Mouse (Mus musculus): ENCODE data around the gene Anxa11. TPM values are rescaled to one million over a fixed set of nuclear protein-coding genes. Genes with fewer than 3 reads are reported as not detected.
A peak's percentile ranks its signal among the peaks of the same experiment; 100 is the strongest.
"Not testable (repeated sequence)": the region's sequence is repeated elsewhere in the genome, so short reads cannot be mapped to it uniquely, and the experiment has no call there.

Gene Anxa11
- polyA plus RNA-seq, 1 experiment from 2014 or later: 68.3 TPM

- not testable (repeated sequence) for DNase-seq (ENCODE audit: low spot score); H3K9me3 ChIP-seq (ENCODE audit: control insufficient read depth, low read length); H3K36me3 ChIP-seq (ENCODE audit: control insufficient read depth, insufficient read depth, low read length); H3K27me3 ChIP-seq (replicated peaks; ENCODE audit: control insufficient read depth, insufficient read depth, low read length); H3K9ac ChIP-seq (ENCODE audit: low read length); H3K4me2 ChIP-seq (ENCODE audit: low read length); ATAC-seq (replicated peaks; ENCODE audit: low FRiP score, low TSS enrichment, low read depth); H3K4me1 ChIP-seq (replicated peaks; ENCODE audit: control insufficient read depth, insufficient read depth, low read length); H3K4me3 ChIP-seq (ENCODE audit: low read depth, low read length); H3K27ac ChIP-seq (ENCODE audit: low read depth)
- WGBS: no CpG with 5 or more reads among the region's 7 CpGs
These were observed 53.7 kb downstream of the Anxa11 start for GRCm38 (mm10) chr14:25895686-25896085.

GRCm38 (mm10) chr14:25903000-25903399 lies 61.0 kb downstream of the Anxa11 start, which contains the start of gene Plac9a:
Gene Plac9a (minus strand): TSS chr14:25903100.
- H3K4me2 ChIP-seq (ENCODE audit: low read length); H3K9me3 ChIP-seq (ENCODE audit: control insufficient read depth, low read length); ATAC-seq (replicated peaks; ENCODE audit: low FRiP score, low TSS enrichment, low read depth); H3K27ac ChIP-seq (ENCODE audit: low read depth); DNase-seq (ENCODE audit: low spot score); H3K9ac ChIP-seq (ENCODE audit: low read length); H3K4me1 ChIP-seq (replicated peaks; ENCODE audit: control insufficient read depth, insufficient read depth, low read length); H3K4me3 ChIP-seq (ENCODE audit: low read depth, low read length); H3K27me3 ChIP-seq (replicated peaks; ENCODE audit: control insufficient read depth, insufficient read depth, low read length); H3K36me3 ChIP-seq (ENCODE audit: control insufficient read depth, insufficient read depth, low read length): not testable (repeated sequence)
- no CpG with 5 or more reads among the region's 10 CpGs for WGBS

GRCm38 (mm10) chr14:25905243-25905642 lies 63.3 kb downstream of the Anxa11 start:
- DNase-seq (ENCODE audit: low spot score); H3K27me3 ChIP-seq (replicated peaks; ENCODE audit: control insufficient read depth, insufficient read depth, low read length); H3K4me1 ChIP-seq (replicated peaks; ENCODE audit: control insufficient read depth, insufficient read depth, low read length); H3K4me3 ChIP-seq (ENCODE audit: low read depth, low read length); ATAC-seq (replicated peaks; ENCODE audit: low FRiP score, low TSS enrichment, low read depth); H3K36me3 ChIP-seq (ENCODE audit: control insufficient read depth, insufficient read depth, low read length); H3K9ac ChIP-seq (ENCODE audit: low read length); H3K9me3 ChIP-seq (ENCODE audit: control insufficient read depth, low read length); H3K4me2 ChIP-seq (ENCODE audit: low read length); H3K27ac ChIP-seq (ENCODE audit: low read depth): not testable (repeated sequence)
- 82% methylated on average over 1 of the region's 5 CpGs for WGBS

GRCm38 (mm10) chr14:25907272-25907671 lies 65.3 kb downstream of the Anxa11 start:
- H3K4me3 ChIP-seq (ENCODE audit: low read depth, low read length); DNase-seq (ENCODE audit: low spot score); H3K27ac ChIP-seq (ENCODE audit: low read depth); H3K9me3 ChIP-seq (ENCODE audit: control insufficient read depth, low read length); H3K4me1 ChIP-seq (replicated peaks; ENCODE audit: control insufficient read depth, insufficient read depth, low read length); H3K9ac ChIP-seq (ENCODE audit: low read length); H3K36me3 ChIP-seq (ENCODE audit: control insufficient read depth, insufficient read depth, low read length); H3K4me2 ChIP-seq (ENCODE audit: low read length); ATAC-seq (replicated peaks; ENCODE audit: low FRiP score, low TSS enrichment, low read depth); H3K27me3 ChIP-seq (replicated peaks; ENCODE audit: control insufficient read depth, insufficient read depth, low read length): not testable (repeated sequence)
- WGBS: no CpG with 5 or more reads among the region's 9 CpGs

DNA sequence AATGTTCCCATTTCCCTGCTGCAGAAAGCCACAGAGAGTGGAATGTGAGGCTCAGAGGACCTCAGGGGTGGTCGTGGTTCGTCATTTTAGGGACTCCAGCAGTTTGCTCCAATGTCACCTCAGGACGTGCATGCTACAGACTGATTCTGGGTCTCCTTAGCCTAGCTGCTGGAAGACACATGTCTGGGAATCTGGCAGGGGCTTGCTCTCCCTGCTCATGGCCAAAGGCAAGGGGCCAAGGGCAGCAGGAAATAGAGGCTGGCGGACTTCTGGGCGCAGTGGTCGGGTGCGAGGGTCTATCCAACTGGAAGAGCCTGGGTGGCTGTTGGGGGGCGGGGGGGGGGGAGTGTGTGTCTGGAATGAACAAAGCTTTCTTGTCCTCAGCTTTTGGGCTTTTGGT lies 67.0 kb downstream of the Anxa11 start:
- DNase-seq (ENCODE audit: low spot score); ATAC-seq (replicated peaks; ENCODE audit: low FRiP score, low TSS enrichment, low read depth); H3K4me2 ChIP-seq (ENCODE audit: low read length); H3K4me3 ChIP-seq (ENCODE audit: low read depth, low read length); H3K4me1 ChIP-seq (replicated peaks; ENCODE audit: control insufficient read depth, insufficient read depth, low read length); H3K27me3 ChIP-seq (replicated peaks; ENCODE audit: control insufficient read depth, insufficient read depth, low read length); H3K9ac ChIP-seq (ENCODE audit: low read length); H3K9me3 ChIP-seq (ENCODE audit: control insufficient read depth, low read length); H3K36me3 ChIP-seq (ENCODE audit: control insufficient read depth, insufficient read depth, low read length); H3K27ac ChIP-seq (ENCODE audit: low read depth): not testable (repeated sequence)
- no CpG with 5 or more reads among the region's 8 CpGs for WGBS

DNA sequence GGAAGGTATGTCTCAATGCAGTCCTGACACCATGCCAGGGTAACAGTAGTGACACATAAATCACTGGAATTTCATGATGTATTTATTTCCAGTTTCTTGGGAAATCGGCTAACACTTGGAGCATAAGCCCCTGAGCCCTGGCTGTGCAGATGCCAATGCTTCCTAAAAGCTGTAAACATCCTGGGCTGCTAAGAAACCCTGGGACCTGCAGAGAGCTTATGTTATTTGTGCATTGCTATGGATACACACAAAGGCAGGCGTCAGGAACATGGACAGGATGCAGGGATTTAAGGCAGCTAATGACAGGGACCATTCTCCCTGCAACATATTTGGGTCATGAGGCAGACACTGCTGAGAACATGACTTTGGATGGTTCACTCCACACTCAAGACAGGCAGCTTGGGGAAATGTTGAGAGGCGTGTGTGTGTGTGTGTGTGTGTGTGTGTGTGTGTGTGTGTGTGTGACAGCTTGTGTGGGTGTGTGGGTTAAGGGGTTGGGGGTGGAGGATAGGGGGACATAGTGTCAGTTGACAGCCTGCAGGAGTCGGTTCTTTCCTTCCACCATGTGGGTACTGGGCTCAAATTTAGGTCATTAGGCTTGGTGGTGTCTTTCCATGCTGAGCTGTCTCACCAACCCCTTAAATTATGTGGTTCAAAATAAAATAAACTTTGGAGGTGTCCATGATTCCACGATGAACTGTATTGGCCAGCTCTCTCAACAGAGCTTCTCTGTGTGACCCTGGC lies 76.6 kb downstream of the Anxa11 start:
- DNase-seq (ENCODE audit: low spot score); H3K27ac ChIP-seq (ENCODE audit: low read depth); ATAC-seq (replicated peaks; ENCODE audit: low FRiP score, low TSS enrichment, low read depth); H3K9ac ChIP-seq (ENCODE audit: low read length); H3K36me3 ChIP-seq (ENCODE audit: control insufficient read depth, insufficient read depth, low read length); H3K27me3 ChIP-seq (replicated peaks; ENCODE audit: control insufficient read depth, insufficient read depth, low read length); H3K4me3 ChIP-seq (ENCODE audit: low read depth, low read length); H3K4me2 ChIP-seq (ENCODE audit: low read length); H3K9me3 ChIP-seq (ENCODE audit: control insufficient read depth, low read length); H3K4me1 ChIP-seq (replicated peaks; ENCODE audit: control insufficient read depth, insufficient read depth, low read length): not testable (repeated sequence)
- no CpG with 5 or more reads among the region's 5 CpGs for WGBS

GRCm38 (mm10) chr14:25926814-25927561 lies 85.0 kb downstream of the Anxa11 start:
- not testable (repeated sequence) for H3K4me1 ChIP-seq (replicated peaks; ENCODE audit: control insufficient read depth, insufficient read depth, low read length); H3K9ac ChIP-seq (ENCODE audit: low read length); H3K36me3 ChIP-seq (ENCODE audit: control insufficient read depth, insufficient read depth, low read length); DNase-seq (ENCODE audit: low spot score); H3K4me3 ChIP-seq (ENCODE audit: low read depth, low read length); H3K27ac ChIP-seq (ENCODE audit: low read depth); H3K9me3 ChIP-seq (ENCODE audit: control insufficient read depth, low read length); H3K27me3 ChIP-seq (replicated peaks; ENCODE audit: control insufficient read depth, insufficient read depth, low read length); H3K4me2 ChIP-seq (ENCODE audit: low read length)
- ATAC-seq (replicated peaks; ENCODE audit: low FRiP score, low TSS enrichment, low read depth): peak; percentile 92
- WGBS: no CpG with 5 or more reads among the region's 44 CpGs

- not testable (repeated sequence) for H3K4me3 ChIP-seq (ENCODE audit: low read depth, low read length); H3K36me3 ChIP-seq (ENCODE audit: control insufficient read depth, insufficient read depth, low read length); H3K4me1 ChIP-seq (replicated peaks; ENCODE audit: control insufficient read depth, insufficient read depth, low read length); H3K9ac ChIP-seq (ENCODE audit: low read length); H3K4me2 ChIP-seq (ENCODE audit: low read length); DNase-seq (ENCODE audit: low spot score); H3K27me3 ChIP-seq (replicated peaks; ENCODE audit: control insufficient read depth, insufficient read depth, low read length); H3K27ac ChIP-seq (ENCODE audit: low read depth); H3K9me3 ChIP-seq (ENCODE audit: control insufficient read depth, low read length)
- peak; percentile 88 for ATAC-seq (replicated peaks; ENCODE audit: low FRiP score, low TSS enrichment, low read depth)
- WGBS: no CpG with 5 or more reads among the region's 10 CpGs
These were observed 85.6 kb downstream of the Anxa11 start, which contains the start of gene Tmem254a for GRCm38 (mm10) chr14:25927562-25927881. Gene Tmem254a (minus strand): TSS chr14:25927672.

Data from intestine, embryonic 14.5 days (tissue).